Mouse (Mus musculus) midbrain, embryonic 10.5 days (tissue): ENCODE results near the gene Mapt. TPM values are rescaled to one million over a fixed set of nuclear protein-coding genes. Genes with fewer than 3 reads are reported as not detected.
"Not testable (repeated sequence)": the region's sequence is repeated elsewhere in the genome, so short reads cannot be mapped to it uniquely, and the experiment has no call there.

Experiments used
- DNase-seq: peaks from one replicate; pipeline ENCODE4 v3.0.0-alpha.2; 2017; ENCODE audit warnings: low spot score
- H3K27ac ChIP-seq: fragments of 300-500 bp; sonication (generic); replicated peaks from 2 replicates; pipeline ENCODE4 v1.5.1; 2016; ENCODE audit warnings: mild to moderate bottlenecking
- H3K27me3 ChIP-seq: fragments of 300-500 bp; sonication (generic); 2 replicates; pipeline ENCODE4 v1.6.1; 2016; ENCODE audit warnings: low read depth, mild to moderate bottlenecking; ENCODE audit not compliant: poor library complexity, severe bottlenecking
- H3K36me3 ChIP-seq: fragments of 300-500 bp; sonication (generic); 2 replicates; pipeline ENCODE4 v1.6.1; 2016; ENCODE audit warnings: mild to moderate bottlenecking, moderate library complexity
- H3K4me1 ChIP-seq: fragments of 300-500 bp; sonication (generic); 2 replicates; pipeline ENCODE4 v1.6.1; 2016
- H3K4me3 ChIP-seq: fragments of 300-500 bp; sonication (generic); 2 replicates; pipeline ENCODE4 v1.5.1; 2016; ENCODE audit warnings: mild to moderate bottlenecking, moderate library complexity
- H3K9me3 ChIP-seq: fragments of 300-500 bp; sonication (generic); replicated peaks from 2 replicates; pipeline ENCODE4 v1.6.1; 2016; ENCODE audit warnings: mild to moderate bottlenecking
- WGBS: fragments of 180-500 bp; shearing (Covaris S2); methylation state at CpG from one replicate; pipeline ENCODE4 v1.1.7; 2016; 5-methylcytosine and 5-hydroxymethylcytosine counted together
- polyA plus RNA-seq: library from polyadenylated mRNA; unstranded; fragments of >200 nt; fragmentation: Nextera tagmentation; extraction: Ambion mirVana; gene quantifications from 2 replicates; pipeline ENCODE4 v1.2.1, GENCODE M21; 2016

Mapt gene
- polyA plus RNA-seq, 1 experiment from 2014 or later, result 23.7 TPM

GRCm38 (mm10) chr11:104214128-104214527 lies 17.1 kb upstream of the Mapt start:
- H3K9me3 ChIP-seq, DNase-seq, H3K4me3 ChIP-seq, H3K4me1 ChIP-seq, H3K27ac ChIP-seq, H3K27me3 ChIP-seq, H3K36me3 ChIP-seq: not testable (repeated sequence)
- WGBS, result 96% methylated on average over 5 of the region's 5 CpGs

GRCm38 (mm10) chr11:104218075-104218474 lies 13.1 kb upstream of the Mapt start:
- WGBS, result 85% methylated on average over 3 of the region's 3 CpGs
- Histone ChIP-seq H3K27ac (no peak overlapping the region), H3K27me3 (no peaks in the 10 kb centered on the region), H3K4me3 (no peak overlapping the region), H3K4me1 (0 out of 2 replicates have a peak, but pooled peaks cover 3% of the 10 kb centered on the region), H3K36me3 (no peaks in the 10 kb centered on the region), H3K9me3 (no peaks in the 10 kb centered on the region)
- DNase-seq, result no peak

GRCm38 (mm10) chr11:104220291-104220690 lies 10.9 kb upstream of the Mapt start:
- Histone ChIP-seq H3K36me3 (no peaks in the 10 kb centered on the region), H3K27ac (no peak overlapping the region), H3K4me1 (0 out of 2 replicates have a peak, but pooled peaks cover 3% of the 10 kb centered on the region), H3K9me3 (no peaks in the 10 kb centered on the region), H3K4me3 (no peak overlapping the region), H3K27me3 (no peaks in the 10 kb centered on the region; the same call in 1 of the 2 replicates)
- no peak for DNase-seq
- WGBS, result 84% methylated on average over 4 of the region's 4 CpGs

GRCm38 (mm10) chr11:104221751-104222150 lies 9.4 kb upstream of the Mapt start:
- H3K36me3 ChIP-seq, result no peaks in the 10 kb centered on the region
- H3K27ac ChIP-seq, result no peak overlapping the region
- 0 out of 2 replicates have a peak, but pooled peaks cover 3% of the 10 kb centered on the region for H3K4me1 ChIP-seq
- DNase-seq, result no peak
- no peaks in the 10 kb centered on the region for H3K9me3 ChIP-seq
- H3K4me3 ChIP-seq, result no peak overlapping the region
- 79% methylated on average over 5 of the region's 5 CpGs for WGBS
- H3K27me3 ChIP-seq, result no peaks in the 10 kb centered on the region; the same call in 1 of the 2 replicates

- WGBS, result 87% methylated on average over 9 of the region's 9 CpGs
- H3K9me3 ChIP-seq, result no peaks in the 10 kb centered on the region
- no peak overlapping the region for H3K27ac ChIP-seq
- no peak for DNase-seq
- H3K36me3 ChIP-seq, result no peaks in the 10 kb centered on the region
- H3K4me3 ChIP-seq, result no peak overlapping the region
- H3K27me3 ChIP-seq, result no peaks in the 10 kb centered on the region; the same call in 1 of the 2 replicates
- H3K4me1 ChIP-seq, result no peaks in the 10 kb centered on the region
These were observed 7.9 kb upstream of the Mapt start for GRCm38 (mm10) chr11:104223301-104223700.

- H3K4me1 ChIP-seq, result peaks cover 42% of the 10 kb centered on the region
- no peak overlapping the region for H3K4me3 ChIP-seq
- peaks cover 48% of the 10 kb centered on the region for H3K27me3 ChIP-seq
- no peaks in the 10 kb centered on the region for H3K36me3 ChIP-seq
- no peak overlapping the region for H3K27ac ChIP-seq
- no peaks in the 10 kb centered on the region for H3K9me3 ChIP-seq
- no peak for DNase-seq
- 83% methylated on average over 4 of the region's 4 CpGs for WGBS
These were observed 1.8 kb upstream of the Mapt start for GRCm38 (mm10) chr11:104229391-104229790.

- H3K36me3 ChIP-seq, result no peaks in the 10 kb centered on the region
- H3K27me3 ChIP-seq, result peaks cover 57% of the 10 kb centered on the region
- H3K27ac ChIP-seq, result peak overlapping the region; percentile 91
- peak; percentile 25 for DNase-seq
- 13% methylated on average over 9 of the region's 9 CpGs for WGBS
- peaks cover 50% of the 10 kb centered on the region for H3K4me1 ChIP-seq
- no peaks in the 10 kb centered on the region for H3K9me3 ChIP-seq
- peak overlapping the region; percentile 73 for H3K4me3 ChIP-seq
These were observed 968 bp upstream of the Mapt start for GRCm38 (mm10) chr11:104230066-104230778.

- peak; percentile 64 for DNase-seq
- WGBS, result under 1% methylated on average over 72 of the region's 72 CpGs
- Histone ChIP-seq H3K9me3 (no peaks in the 10 kb centered on the region), H3K27me3 (peaks cover 78% of the 10 kb centered on the region), H3K4me3 (peak overlapping the region; percentile 73), H3K27ac (peak overlapping the region; percentile 52; the same call in 1 of the 2 replicates), H3K36me3 (no peaks in the 10 kb centered on the region), H3K4me1 (peaks cover 59% of the 10 kb centered on the region)
These were observed 1.2 kb downstream of the Mapt start for GRCm38 (mm10) chr11:104232141-104233061.

- peaks cover 85% of the 10 kb centered on the region for H3K27me3 ChIP-seq
- peak overlapping the region; percentile 52; the same call in 1 of the 2 replicates for H3K27ac ChIP-seq
- H3K4me1 ChIP-seq, result peaks cover 59% of the 10 kb centered on the region
These were observed 1.9 kb downstream of the Mapt start for GRCm38 (mm10) chr11:104233101-104233500.

GRCm38 (mm10) chr11:104233574-104234206 lies 2.5 kb downstream of the Mapt start:
- Histone ChIP-seq H3K4me1 (peaks cover 59% of the 10 kb centered on the region), H3K36me3 (no peaks in the 10 kb centered on the region), H3K27ac (no peak overlapping the region), H3K4me3 (peak overlapping the region; percentile 73), H3K9me3 (no peaks in the 10 kb centered on the region), H3K27me3 (peaks cover 91% of the 10 kb centered on the region)
- DNase-seq, result peak; percentile 35
- 3% methylated on average over 30 of the region's 30 CpGs for WGBS

More at GRCm38 (mm10) chr11:104233101-104233500, 1.9 kb downstream of the Mapt start:
- 0% methylated on average over 10 of the region's 10 CpGs for WGBS
- Histone ChIP-seq H3K9me3 (no peaks in the 10 kb centered on the region), H3K36me3 (no peaks in the 10 kb centered on the region), H3K4me3 (peak overlapping the region; percentile 73)
- peak; percentile 23 for DNase-seq

GRCm38 (mm10) chr11:104234680-104235079 lies 3.5 kb downstream of the Mapt start:
- H3K4me3 ChIP-seq, result 0 out of 2 replicates have a peak overlapping the region, but pooled peaks have one; percentile 73
- peaks cover 83% of the 10 kb centered on the region for H3K27me3 ChIP-seq
- H3K27ac ChIP-seq, result no peak overlapping the region
- H3K4me1 ChIP-seq, result peaks cover 59% of the 10 kb centered on the region
- H3K9me3 ChIP-seq, result no peaks in the 10 kb centered on the region
- H3K36me3 ChIP-seq, result no peaks in the 10 kb centered on the region
- DNase-seq, result no peak
- WGBS, result 51% methylated on average over 6 of the region's 6 CpGs

- WGBS, result 66% methylated on average over 2 of the region's 2 CpGs
- no peak overlapping the region for H3K4me3 ChIP-seq
- H3K27ac ChIP-seq, result no peak overlapping the region
- H3K36me3 ChIP-seq, result no peaks in the 10 kb centered on the region
- H3K27me3 ChIP-seq, result peaks cover 76% of the 10 kb centered on the region
- H3K4me1 ChIP-seq, result peaks cover 52% of the 10 kb centered on the region
- no peaks in the 10 kb centered on the region for H3K9me3 ChIP-seq
- no peak for DNase-seq
These were observed 4.7 kb downstream of the Mapt start for GRCm38 (mm10) chr11:104235881-104236280.
